Mouse (Mus musculus): ENCODE data around the gene Rusc2. TPM values are rescaled to one million over a fixed set of nuclear protein-coding genes. Genes with fewer than 3 reads are reported as not detected.

Rusc2 gene
- polyA plus RNA-seq, 1 experiment: 30.0 TPM

GRCm38 (mm10) chr4:43456470-43456869 is 74.7 kb downstream of the Rusc2 start:
- Histone ChIP-seq H3K27me3 (ENCODE audit: control insufficient read depth, insufficient read depth, low read length) (no peaks in the 10 kb centered on the region), H3K4me3 (ENCODE audit: control insufficient read depth, low read depth, low read length) (no peak overlapping the region), H3K36me3 (ENCODE audit: control insufficient read depth, insufficient read depth, low read length) (no peaks in the 10 kb centered on the region), H3K27ac (ENCODE audit: control insufficient read depth, insufficient read depth, low read depth, low read length) (no peak overlapping the region), H3K4me1 (ENCODE audit: control insufficient read depth, insufficient read depth, low read length) (peaks cover 6% of the 10 kb centered on the region)
- TF ChIP-seq CTCF (IDR thresholded peaks at IDR 0.05; ENCODE audit: control insufficient read depth, insufficient read depth, insufficient replicate concordance, low read depth, low read length): no peak
- TF ChIP-seq POLR2A (IDR thresholded peaks at IDR 0.05; ENCODE audit: control insufficient read depth, low read depth, low read length): no peak

- Histone ChIP-seq H3K4me3 (ENCODE audit: control insufficient read depth, low read depth, low read length) (no peak overlapping the region), H3K36me3 (ENCODE audit: control insufficient read depth, insufficient read depth, low read length) (no peaks in the 10 kb centered on the region), H3K27ac (ENCODE audit: control insufficient read depth, insufficient read depth, low read depth, low read length) (no peak overlapping the region), H3K4me1 (ENCODE audit: control insufficient read depth, insufficient read depth, low read length) (peaks cover 6% of the 10 kb centered on the region), H3K27me3 (ENCODE audit: control insufficient read depth, insufficient read depth, low read length) (no peaks in the 10 kb centered on the region)
- TF ChIP-seq POLR2A (IDR thresholded peaks at IDR 0.05; ENCODE audit: control insufficient read depth, low read depth, low read length) (no peak), CTCF (IDR thresholded peaks at IDR 0.05; ENCODE audit: control insufficient read depth, insufficient read depth, insufficient replicate concordance, low read depth, low read length) (no peak)
Observed at GRCm38 (mm10) chr4:43457124-43457523, 75.3 kb downstream of the Rusc2 start.

DNA sequence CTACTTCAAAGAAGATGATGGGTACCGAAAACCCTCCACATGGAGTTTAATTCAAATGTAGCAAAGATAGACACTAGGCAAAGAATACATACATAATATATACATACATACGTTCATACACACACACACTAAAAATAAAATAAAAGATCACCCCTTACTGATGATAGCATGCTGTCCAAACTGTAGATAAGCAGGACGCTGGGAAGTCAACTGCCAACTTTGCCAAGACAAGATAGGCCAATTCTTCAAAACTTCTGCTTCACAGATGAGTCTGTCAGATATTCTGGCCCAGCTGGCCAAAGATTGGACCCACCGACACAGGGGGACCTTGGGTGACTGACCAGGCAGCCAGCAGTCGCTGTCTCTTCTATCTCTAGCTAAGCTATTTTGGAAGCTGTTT is 81.3 kb downstream of the Rusc2 start:
- Histone ChIP-seq H3K27me3 (ENCODE audit: control insufficient read depth, insufficient read depth, low read length) (no peaks in the 10 kb centered on the region), H3K4me1 (ENCODE audit: control insufficient read depth, insufficient read depth, low read length) (no peaks in the 10 kb centered on the region), H3K4me3 (ENCODE audit: control insufficient read depth, low read depth, low read length) (no peak overlapping the region), H3K36me3 (ENCODE audit: control insufficient read depth, insufficient read depth, low read length) (no peaks in the 10 kb centered on the region), H3K27ac (ENCODE audit: control insufficient read depth, insufficient read depth, low read depth, low read length) (no peak overlapping the region)
- TF ChIP-seq CTCF (IDR thresholded peaks at IDR 0.05; ENCODE audit: control insufficient read depth, insufficient read depth, insufficient replicate concordance, low read depth, low read length): no peak
- no peak for TF ChIP-seq POLR2A (IDR thresholded peaks at IDR 0.05; ENCODE audit: control insufficient read depth, low read depth, low read length)

DNA sequence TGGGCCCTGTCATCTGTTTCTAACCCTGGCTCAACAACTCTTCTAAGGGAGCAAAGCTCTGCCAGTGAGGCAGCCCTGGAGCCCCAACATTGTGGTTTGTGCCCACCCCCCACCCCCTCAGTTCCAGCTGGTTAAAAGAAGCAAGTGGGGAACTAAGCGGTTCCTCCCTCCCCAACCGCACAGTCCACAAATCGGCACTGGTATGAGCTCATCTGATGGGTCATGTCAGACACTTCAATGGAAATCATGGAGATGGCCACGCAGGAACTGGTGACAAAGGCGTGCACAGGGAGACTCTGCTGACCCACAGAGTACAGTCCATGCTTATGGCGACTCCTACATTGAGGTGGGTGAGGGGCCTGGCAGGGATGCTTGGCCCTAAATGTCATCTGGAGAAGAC is 84.2 kb downstream of the Rusc2 start:
- no peaks in the 10 kb centered on the region for H3K27me3 ChIP-seq (ENCODE audit: control insufficient read depth, insufficient read depth, low read length)
- H3K4me3 ChIP-seq (ENCODE audit: control insufficient read depth, low read depth, low read length): no peak overlapping the region
- peak overlapping the region; percentile 30; the same call in 1 of the 2 replicates for H3K27ac ChIP-seq (ENCODE audit: control insufficient read depth, insufficient read depth, low read depth, low read length)
- no peaks in the 10 kb centered on the region for H3K4me1 ChIP-seq (ENCODE audit: control insufficient read depth, insufficient read depth, low read length)
- H3K36me3 ChIP-seq (ENCODE audit: control insufficient read depth, insufficient read depth, low read length): no peaks in the 10 kb centered on the region
- TF ChIP-seq POLR2A (IDR thresholded peaks at IDR 0.05; ENCODE audit: control insufficient read depth, low read depth, low read length): no peak
- TF ChIP-seq CTCF (IDR thresholded peaks at IDR 0.05; ENCODE audit: control insufficient read depth, insufficient read depth, insufficient replicate concordance, low read depth, low read length): no peak

- TF ChIP-seq CTCF (IDR thresholded peaks at IDR 0.05; ENCODE audit: control insufficient read depth, insufficient read depth, insufficient replicate concordance, low read depth, low read length) (no peak), POLR2A (IDR thresholded peaks at IDR 0.05; ENCODE audit: control insufficient read depth, low read depth, low read length) (no peak)
- no peaks in the 10 kb centered on the region for H3K27me3 ChIP-seq (ENCODE audit: control insufficient read depth, insufficient read depth, low read length)
- H3K27ac ChIP-seq (ENCODE audit: control insufficient read depth, insufficient read depth, low read depth, low read length): no peak overlapping the region
- no peaks in the 10 kb centered on the region for H3K4me1 ChIP-seq (ENCODE audit: control insufficient read depth, insufficient read depth, low read length)
- no peak overlapping the region for H3K4me3 ChIP-seq (ENCODE audit: control insufficient read depth, low read depth, low read length)
- H3K36me3 ChIP-seq (ENCODE audit: control insufficient read depth, insufficient read depth, low read length): no peaks in the 10 kb centered on the region
Observed at GRCm38 (mm10) chr4:43466872-43467271, 85.1 kb downstream of the Rusc2 start.

DNA sequence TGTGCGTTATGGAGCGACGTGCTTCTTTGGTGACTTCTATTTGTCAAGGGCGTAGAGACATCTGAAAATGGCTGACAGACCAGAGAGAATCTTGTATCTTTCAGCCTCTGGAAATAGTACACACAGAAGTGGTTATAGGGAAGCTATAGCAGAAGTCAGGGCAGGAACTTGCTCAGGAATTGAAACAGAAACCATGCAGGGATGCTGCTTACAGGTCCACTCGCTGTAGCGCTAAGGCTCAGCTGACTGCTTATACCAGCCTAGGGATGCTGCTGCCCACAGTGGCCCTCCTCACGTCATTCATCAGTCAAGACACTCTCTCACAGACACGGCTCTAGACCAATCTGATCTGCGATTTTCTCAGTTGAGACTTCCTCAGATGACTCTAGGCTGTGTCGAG is 88.5 kb downstream of the Rusc2 start:
- Histone ChIP-seq H3K27me3 (ENCODE audit: control insufficient read depth, insufficient read depth, low read length) (no peaks in the 10 kb centered on the region), H3K27ac (ENCODE audit: control insufficient read depth, insufficient read depth, low read depth, low read length) (no peak overlapping the region)
- no peak for TF ChIP-seq CTCF (IDR thresholded peaks at IDR 0.05; ENCODE audit: control insufficient read depth, insufficient read depth, insufficient replicate concordance, low read depth, low read length)
- no peak for TF ChIP-seq POLR2A (IDR thresholded peaks at IDR 0.05; ENCODE audit: control insufficient read depth, low read depth, low read length)

DNA sequence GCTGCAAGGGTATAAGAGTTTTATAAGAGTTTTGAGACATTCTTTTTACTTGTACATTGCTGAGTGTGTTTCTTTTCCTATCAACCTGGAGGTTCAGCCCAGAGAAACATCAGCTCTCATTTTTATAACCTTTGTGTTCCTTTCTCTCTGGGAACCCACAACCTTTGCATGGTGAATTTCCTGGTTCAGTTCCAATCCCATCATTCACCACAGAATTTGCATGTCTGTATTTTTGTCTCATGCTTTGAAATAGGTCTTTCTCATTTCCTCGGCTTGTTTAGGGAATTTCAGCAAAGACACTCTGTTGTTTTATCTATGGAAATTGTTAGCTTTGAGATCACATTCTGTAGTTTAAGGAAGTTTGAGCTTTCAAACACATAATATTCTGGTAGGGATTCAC is 91.9 kb downstream of the Rusc2 start:
- no peak for TF ChIP-seq POLR2A (IDR thresholded peaks at IDR 0.05; ENCODE audit: control insufficient read depth, low read depth, low read length)
- TF ChIP-seq CTCF (IDR thresholded peaks at IDR 0.05; ENCODE audit: control insufficient read depth, insufficient read depth, insufficient replicate concordance, low read depth, low read length): no peak
- H3K4me3 ChIP-seq (ENCODE audit: control insufficient read depth, low read depth, low read length): no peak overlapping the region
- no peaks in the 10 kb centered on the region for H3K36me3 ChIP-seq (ENCODE audit: control insufficient read depth, insufficient read depth, low read length)
- peaks cover 7% of the 10 kb centered on the region for H3K4me1 ChIP-seq (ENCODE audit: control insufficient read depth, insufficient read depth, low read length)
- H3K27ac ChIP-seq (ENCODE audit: control insufficient read depth, insufficient read depth, low read depth, low read length): no peak overlapping the region
- no peaks in the 10 kb centered on the region for H3K27me3 ChIP-seq (ENCODE audit: control insufficient read depth, insufficient read depth, low read length)

More for the DNA sequence above, 88.5 kb downstream of the Rusc2 start:
- H3K36me3 ChIP-seq (ENCODE audit: control insufficient read depth, insufficient read depth, low read length): no peaks in the 10 kb centered on the region
- no peak overlapping the region for H3K4me3 ChIP-seq (ENCODE audit: control insufficient read depth, low read depth, low read length)
- no peaks in the 10 kb centered on the region for H3K4me1 ChIP-seq (ENCODE audit: control insufficient read depth, insufficient read depth, low read length)

- H3K4me1 ChIP-seq (ENCODE audit: control insufficient read depth, insufficient read depth, low read length): peaks cover 14% of the 10 kb centered on the region
- no peak overlapping the region for H3K27ac ChIP-seq (ENCODE audit: control insufficient read depth, insufficient read depth, low read depth, low read length)
- no peak for TF ChIP-seq CTCF (IDR thresholded peaks at IDR 0.05; ENCODE audit: control insufficient read depth, insufficient read depth, insufficient replicate concordance, low read depth, low read length)
- no peak for TF ChIP-seq POLR2A (IDR thresholded peaks at IDR 0.05; ENCODE audit: control insufficient read depth, low read depth, low read length)
Observed at GRCm38 (mm10) chr4:43476604-43477003, 94.8 kb downstream of the Rusc2 start.

More at GRCm38 (mm10) chr4:43476604-43477003, 94.8 kb downstream of the Rusc2 start:
- H3K4me3 ChIP-seq (ENCODE audit: control insufficient read depth, low read depth, low read length): no peak overlapping the region
- H3K36me3 ChIP-seq (ENCODE audit: control insufficient read depth, insufficient read depth, low read length): no peaks in the 10 kb centered on the region
- H3K27me3 ChIP-seq (ENCODE audit: control insufficient read depth, insufficient read depth, low read length): no peaks in the 10 kb centered on the region

Other genes starting within 250 kb of the Rusc2 start
- 23.5 and 27.9 TPM in 2 replicates for gene Atp8b5, start 114.8 kb upstream of the Rusc2 start, polyA plus RNA-seq (2012; rRNA removed)
- gene Fam166b, start 47.2 kb downstream of the Rusc2 start, polyA plus RNA-seq (2012; rRNA removed): 1.6 and 2.2 TPM in 2 replicates
- gene Tesk1, start 60.0 kb downstream of the Rusc2 start, polyA plus RNA-seq (2012; rRNA removed): 935 and 983 TPM in 2 replicates
- gene Cd72, start 72.6 kb downstream of the Rusc2 start, polyA plus RNA-seq (2012; rRNA removed): 0.34 and 0.63 TPM in 2 replicates
- gene Sit1, start 101.8 kb downstream of the Rusc2 start, polyA plus RNA-seq (2012; rRNA removed): not detected in 2 replicates
- 33.5 and 46.6 TPM in 2 replicates for gene Ccdc107, start 110.9 kb downstream of the Rusc2 start, polyA plus RNA-seq (2012; rRNA removed)
- 26.6 and 27.3 TPM in 2 replicates for gene Arhgef39, start 117.7 kb downstream of the Rusc2 start, polyA plus RNA-seq (2012; rRNA removed)
- 0.07 and 0.38 TPM in 2 replicates for gene Car9, start 125.0 kb downstream of the Rusc2 start, polyA plus RNA-seq (2012; rRNA removed)
- gene Tpm2, start 141.8 kb downstream of the Rusc2 start, polyA plus RNA-seq (2012; rRNA removed): 6.0 and 22.9 TPM in 2 replicates
- 27.9 and 35.0 TPM in 2 replicates for gene Creb3, start 180.4 kb downstream of the Rusc2 start, polyA plus RNA-seq (2012; rRNA removed)
- gene Tln1, start 180.7 kb downstream of the Rusc2 start, polyA plus RNA-seq (2012; rRNA removed): 44.9 and 51.8 TPM in 2 replicates
- 36.8 and 37.6 TPM in 2 replicates for gene Rgp1, start 196.7 kb downstream of the Rusc2 start, polyA plus RNA-seq (2012; rRNA removed)
- gene Gba2, start 196.9 kb downstream of the Rusc2 start, polyA plus RNA-seq (2012; rRNA removed): 61.0 and 65.0 TPM in 2 replicates
- gene Msmp, start 202.5 kb downstream of the Rusc2 start, polyA plus RNA-seq (2012; rRNA removed): 0.83 and 1.1 TPM in 2 replicates
- 2.6 and 4.0 TPM in 2 replicates for gene Npr2, start 250.0 kb downstream of the Rusc2 start, polyA plus RNA-seq (2012; rRNA removed)